Mouse (Mus musculus): ENCODE results near the gene Cd59b. TPM values are rescaled to one million over a fixed set of nuclear protein-coding genes. Genes with fewer than 3 reads are reported as not detected.
"Not testable (repeated sequence)": the region's sequence is repeated elsewhere in the genome, so short reads cannot be mapped to it uniquely, and the experiment has no call there.

The Cd59b gene
- polyA plus RNA-seq, 1 experiment from 2014 or later: 12.3 TPM

DNA sequence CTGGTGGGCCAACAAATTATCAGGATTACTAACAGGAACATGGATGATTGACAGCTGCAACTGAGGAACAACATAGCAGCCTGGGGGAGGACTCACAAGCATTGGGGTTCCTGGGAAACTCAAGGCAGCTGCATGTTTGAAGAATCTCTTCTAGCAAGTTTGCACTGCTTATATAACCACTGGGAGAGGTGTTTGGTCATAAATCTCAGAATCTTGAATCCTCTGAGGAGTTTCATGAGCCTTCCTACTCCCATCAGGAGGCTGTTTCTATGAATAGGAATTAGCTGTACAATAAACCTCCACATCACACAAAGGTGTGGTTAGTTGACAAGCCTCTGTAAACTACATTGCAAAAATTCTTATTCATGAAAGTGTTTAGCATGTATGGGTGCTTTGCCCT lies 7.0 kb upstream of the Cd59b start:
- ATAC-seq (no peak), DNase-seq (ENCODE audit: low read depth, low spot score) (no peak)
- ChIA-PET POLR2A (no interaction called here), CTCF (interaction anchor here (0.9 kb wide), 1 partner anchor 27 kb away, joined by 3 read pairs; no protein-coding TSS in a partner anchor)
- in situ Hi-C loops (cut with MboI; ENCODE audit: low pct_unique_long_range_greater_than_20kb): no loop called here
- no peak for TF ChIP-seq CTCF (IDR thresholded peaks at IDR 0.05)
- no peaks in the 10 kb centered on the region for H3K27me3 ChIP-seq

- in situ Hi-C loops (cut with MboI; ENCODE audit: low pct_unique_long_range_greater_than_20kb): no loop called here
- TF ChIP-seq CTCF (IDR thresholded peaks at IDR 0.05): no peak
- CTCF ChIA-PET: no interaction called here
- POLR2A ChIA-PET: no interaction called here
- DNase-seq (ENCODE audit: low read depth, low spot score): no peak
- no peak for ATAC-seq
- H3K27me3 ChIP-seq: no peaks in the 10 kb centered on the region
These were observed 5.5 kb upstream of the Cd59b start for GRCm38 (mm10) chr2:104064152-104064551.

DNA sequence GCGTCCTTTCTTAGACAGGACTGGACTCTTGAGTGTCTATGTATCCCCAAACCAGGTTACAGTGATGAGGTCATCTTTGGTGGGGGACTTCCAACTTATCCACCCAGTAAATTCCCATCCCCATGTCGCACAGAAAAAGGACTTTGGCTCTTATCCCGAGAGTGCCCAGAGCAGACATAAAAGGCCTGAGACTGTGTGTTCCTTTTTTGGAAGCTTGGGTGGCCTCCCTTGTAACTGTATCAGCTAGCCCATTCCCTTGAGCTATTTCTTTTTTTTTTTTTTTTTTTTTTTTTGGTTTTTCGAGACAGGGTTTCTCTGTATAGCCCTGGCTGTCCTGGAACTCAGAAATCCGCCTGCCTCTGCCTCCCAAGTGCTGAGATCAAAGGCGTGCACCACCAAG lies 4.1 kb upstream of the Cd59b start, which contains the start of gene Gm10912:
Gene Gm10912, plus strand, starts transcription at position 301 of the 400 bp plus-strand sequence.
- in situ Hi-C loops (cut with MboI; ENCODE audit: low pct_unique_long_range_greater_than_20kb); DNase-seq (ENCODE audit: low read depth, low spot score); ATAC-seq; POLR2A ChIA-PET; CTCF ChIA-PET; H3K27me3 ChIP-seq: not testable (repeated sequence)

GRCm38 (mm10) chr2:104068450-104068849 lies 1.2 kb upstream of the Cd59b start, which contains the start of gene Gm10799:
Gene Gm10799, minus strand, starts transcription at chr2:104068550.
- in situ Hi-C loops (cut with MboI; ENCODE audit: low pct_unique_long_range_greater_than_20kb); POLR2A ChIA-PET; DNase-seq (ENCODE audit: low read depth, low spot score); ATAC-seq; H3K27me3 ChIP-seq; CTCF ChIA-PET: not testable (repeated sequence)

DNA sequence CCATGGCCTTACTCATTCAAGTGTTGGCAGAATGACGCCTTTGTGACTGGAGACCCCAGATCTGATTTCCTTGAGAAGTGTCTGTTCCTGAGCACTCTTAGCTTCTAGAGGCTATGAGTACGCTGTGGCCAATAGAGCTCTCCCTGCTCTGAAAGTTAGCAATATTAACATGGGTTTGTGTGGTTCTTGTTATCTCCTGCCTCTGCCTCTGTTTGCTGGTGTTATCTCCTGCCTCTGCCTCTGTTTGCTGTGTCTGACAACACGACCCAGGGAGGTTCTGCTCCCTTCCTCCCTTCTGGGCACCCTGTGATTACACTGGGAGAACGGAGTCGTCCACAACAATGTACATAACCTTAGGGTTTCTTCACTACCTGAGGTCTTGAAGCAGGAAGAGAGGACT lies 8.6 kb downstream of the Cd59b start:
- ATAC-seq; DNase-seq (ENCODE audit: low read depth, low spot score); POLR2A ChIA-PET; H3K27me3 ChIP-seq; CTCF ChIA-PET; in situ Hi-C loops (cut with MboI; ENCODE audit: low pct_unique_long_range_greater_than_20kb): not testable (repeated sequence)

DNA sequence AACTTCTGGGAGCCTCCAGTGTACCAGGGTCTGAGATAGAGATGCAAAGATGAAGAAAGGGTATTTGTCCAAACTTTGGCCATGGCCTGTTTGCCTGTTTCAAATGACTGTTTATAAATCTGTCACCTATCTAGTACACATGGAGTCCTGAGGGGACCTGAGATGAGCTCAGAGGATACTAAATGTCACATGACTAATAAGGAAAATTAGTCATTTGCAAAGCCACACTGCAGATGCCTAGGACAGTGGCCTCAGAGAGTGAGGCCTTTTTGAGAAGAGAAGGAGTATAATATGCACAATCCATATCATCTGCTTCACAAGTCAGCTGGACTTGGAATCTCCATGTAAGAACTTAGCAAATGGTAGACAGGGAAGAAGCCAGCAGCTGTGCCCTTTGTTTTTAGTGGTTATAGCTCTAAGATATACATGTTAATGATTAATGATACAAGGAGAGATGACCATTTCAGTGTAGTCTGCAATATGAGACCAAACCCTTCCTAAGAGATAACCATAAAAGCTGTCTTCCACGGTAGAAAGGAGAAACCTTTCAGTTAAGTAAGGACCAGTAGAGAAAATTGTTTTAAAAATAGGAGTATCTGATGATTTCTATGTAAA lies 11.9 kb downstream of the Cd59b start:
- POLR2A ChIA-PET; ATAC-seq; CTCF ChIA-PET; in situ Hi-C loops (cut with MboI; ENCODE audit: low pct_unique_long_range_greater_than_20kb); DNase-seq (ENCODE audit: low read depth, low spot score); H3K27me3 ChIP-seq: not testable (repeated sequence)

DNA sequence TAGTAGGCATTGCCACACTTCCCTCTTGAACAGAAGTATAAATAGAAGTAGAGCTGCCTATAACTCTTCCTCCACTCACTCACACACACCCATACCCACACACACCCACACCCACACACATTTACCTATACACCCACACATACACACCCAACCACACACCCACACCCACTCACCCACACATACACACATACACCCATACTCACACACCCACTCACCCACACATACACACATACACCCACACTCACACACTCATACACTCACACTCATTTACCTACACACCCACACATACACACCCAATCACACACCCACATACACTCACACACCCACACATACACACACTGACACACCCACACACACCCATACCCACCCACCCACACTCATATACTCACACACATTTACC lies 12.8 kb downstream of the Cd59b start:
- ChIA-PET POLR2A (no interaction called here), CTCF (no interaction called here)
- ATAC-seq: no peak
- no peaks in the 10 kb centered on the region for H3K27me3 ChIP-seq
- in situ Hi-C loops (cut with MboI; ENCODE audit: low pct_unique_long_range_greater_than_20kb): no loop called here
- DNase-seq (ENCODE audit: low read depth, low spot score): no peak
- no peak for TF ChIP-seq CTCF (IDR thresholded peaks at IDR 0.05)

GRCm38 (mm10) chr2:104084027-104084426 lies 14.4 kb downstream of the Cd59b start:
- CTCF ChIA-PET; in situ Hi-C loops (cut with MboI; ENCODE audit: low pct_unique_long_range_greater_than_20kb); DNase-seq (ENCODE audit: low read depth, low spot score); ATAC-seq; POLR2A ChIA-PET; H3K27me3 ChIP-seq: not testable (repeated sequence)

DNA sequence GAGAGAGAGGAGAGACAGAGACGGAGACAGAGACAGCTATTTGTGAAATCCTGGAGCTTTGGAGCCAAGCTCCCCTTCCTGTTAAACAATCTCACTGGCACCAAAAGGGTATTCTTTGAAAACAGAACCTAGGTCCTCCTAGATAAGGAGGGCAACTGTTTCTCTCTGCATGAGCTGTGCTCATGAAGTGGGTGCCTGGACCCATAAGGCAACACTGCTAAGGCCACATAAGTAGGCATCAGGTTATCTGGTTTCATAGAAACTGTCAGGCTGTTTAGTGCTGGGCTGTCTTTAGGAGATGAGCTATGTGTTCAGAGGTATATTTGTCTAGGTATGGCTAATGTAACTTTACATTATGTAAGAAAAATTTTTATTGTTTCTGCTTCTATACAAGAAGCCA lies 17.9 kb downstream of the Cd59b start:
- in situ Hi-C loops (cut with MboI; ENCODE audit: low pct_unique_long_range_greater_than_20kb); CTCF ChIA-PET; H3K27me3 ChIP-seq; POLR2A ChIA-PET; DNase-seq (ENCODE audit: low read depth, low spot score); ATAC-seq: not testable (repeated sequence)

GRCm38 (mm10) chr2:104093305-104093704 lies 23.7 kb downstream of the Cd59b start:
- ChIA-PET CTCF (no interaction called here), POLR2A (no interaction called here)
- ATAC-seq (no peak), DNase-seq (ENCODE audit: low read depth, low spot score) (no peak)
- TF ChIP-seq CTCF (IDR thresholded peaks at IDR 0.05): no peak
- H3K27me3 ChIP-seq: no peaks in the 10 kb centered on the region
- in situ Hi-C loops (cut with MboI; ENCODE audit: low pct_unique_long_range_greater_than_20kb): no loop called here

DNA sequence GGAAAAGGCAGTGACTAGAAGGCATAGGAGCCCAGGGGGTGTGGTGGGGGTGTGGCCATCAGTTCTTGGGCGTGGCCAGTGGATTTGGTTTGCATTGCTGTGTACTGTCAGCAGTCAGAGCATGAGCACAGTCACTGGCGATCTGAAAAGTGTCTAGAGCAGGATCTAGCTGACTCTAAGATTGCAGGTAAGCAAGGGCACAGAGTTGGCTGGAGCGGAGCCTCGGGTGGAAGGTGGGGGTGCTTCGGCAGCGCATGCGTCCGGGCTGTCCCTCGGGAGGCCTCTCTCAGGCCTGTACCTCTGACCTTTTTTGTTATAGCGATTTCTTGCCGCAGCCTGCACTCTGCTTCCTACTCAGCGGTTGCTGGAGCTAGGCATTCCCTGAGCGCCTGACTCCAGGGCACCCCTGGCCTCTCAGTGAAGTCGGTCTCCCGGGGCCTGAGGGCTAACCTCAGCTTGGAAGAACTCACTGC lies 26.1 kb downstream of the Cd59b start, which contains the start of gene Cd59a:
Gene Cd59a, plus strand, starts transcription at position 61 of the 473 bp plus-strand sequence.
- H3K27me3 ChIP-seq: no peaks in the 10 kb centered on the region
- peak; percentile 79 for ATAC-seq
- ChIA-PET CTCF (interaction anchor here (0.7 to 1.5 kb wide), 3 partner anchors 39 to 399 kb away, joined by 3 read pairs; no protein-coding TSS in a partner anchor), POLR2A (interaction anchor here (1.2 kb wide), 1 partner anchor 26 kb away, joined by 8 read pairs; the partner anchor contains the start of gene Cd59b)
- in situ Hi-C loops (cut with MboI; ENCODE audit: low pct_unique_long_range_greater_than_20kb): no loop called here
- TF ChIP-seq CTCF (IDR thresholded peaks at IDR 0.05): no peak
- DNase-seq (ENCODE audit: low read depth, low spot score): no peak

- ChIA-PET CTCF (interaction anchor here (0.7 to 1.5 kb wide), 3 partner anchors 39 to 398 kb away, joined by 3 read pairs; no protein-coding TSS in a partner anchor), POLR2A (interaction anchor here (1.2 kb wide), 1 partner anchor 26 kb away, joined by 8 read pairs; the partner anchor contains the start of gene Cd59b)
- no peak for TF ChIP-seq CTCF (IDR thresholded peaks at IDR 0.05)
- no peak for DNase-seq (ENCODE audit: low read depth, low spot score)
- H3K27me3 ChIP-seq: no peaks in the 10 kb centered on the region
- in situ Hi-C loops (cut with MboI; ENCODE audit: low pct_unique_long_range_greater_than_20kb): no loop called here
- ATAC-seq: peak; percentile 17
These were observed 26.6 kb downstream of the Cd59b start for GRCm38 (mm10) chr2:104096256-104096655.

GRCm38 (mm10) chr2:104096796-104097195 lies 27.1 kb downstream of the Cd59b start:
- in situ Hi-C loops (cut with MboI; ENCODE audit: low pct_unique_long_range_greater_than_20kb); ATAC-seq; H3K27me3 ChIP-seq; DNase-seq (ENCODE audit: low read depth, low spot score): not testable (repeated sequence)
- ChIA-PET POLR2A (interaction anchor here (1.2 kb wide), 1 partner anchor 27 kb away, joined by 8 read pairs; the partner anchor contains the start of gene Cd59b), CTCF (interaction anchor here (1.5 kb wide), 1 partner anchor 398 kb away, joined by 3 read pairs; no protein-coding TSS in a partner anchor)

- H3K27me3 ChIP-seq; ATAC-seq; CTCF ChIA-PET; POLR2A ChIA-PET; DNase-seq (ENCODE audit: low read depth, low spot score); in situ Hi-C loops (cut with MboI; ENCODE audit: low pct_unique_long_range_greater_than_20kb): not testable (repeated sequence)
These were observed 27.7 kb downstream of the Cd59b start for GRCm38 (mm10) chr2:104097396-104097795.

All from Patski (cell line).